Mouse (Mus musculus): ENCODE results near the gene Tmem40.

Tmem40 gene

DNA sequence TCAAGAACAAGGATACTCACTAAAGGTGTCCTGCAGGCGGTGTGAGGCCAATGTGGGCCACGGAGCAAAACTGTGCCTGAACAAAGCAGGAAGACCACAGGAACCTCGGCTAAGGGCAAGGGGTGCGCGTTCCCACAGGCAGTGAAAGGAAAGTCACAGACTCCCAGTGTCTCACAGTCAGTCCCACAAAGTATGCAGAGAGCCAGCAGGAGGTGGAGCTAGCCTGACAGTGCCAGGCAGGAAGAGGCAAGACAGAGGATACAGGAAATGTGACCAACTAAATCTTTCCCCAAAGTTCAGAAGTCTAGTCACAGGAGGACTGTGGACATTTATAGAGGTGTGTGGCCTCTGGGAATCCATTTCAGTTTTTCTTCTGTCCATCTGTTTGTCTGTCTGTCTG lies 59.3 kb downstream of the Tmem40 start:
- in situ Hi-C loops (cut with MseI, MboI), result no loop called here

DNA sequence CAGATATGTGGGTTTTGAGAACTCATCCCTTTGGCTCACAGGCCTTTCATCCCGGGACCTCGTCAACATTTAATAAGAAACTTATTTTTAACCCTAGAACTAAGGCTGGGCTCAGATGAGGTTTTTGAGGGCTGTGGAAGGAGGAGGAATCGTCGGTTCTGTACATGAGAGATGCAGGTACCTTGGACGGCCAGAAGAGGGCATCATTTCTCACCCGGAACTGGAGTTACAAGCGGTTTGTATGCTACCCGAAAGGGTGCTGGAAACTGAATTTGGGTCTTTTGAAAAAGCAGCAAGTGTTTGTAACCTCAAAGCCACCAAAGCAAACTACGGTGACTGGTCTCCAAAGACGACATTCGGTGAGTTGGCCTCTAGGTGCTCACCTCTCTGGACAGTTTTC lies 60.9 kb downstream of the Tmem40 start:
- in situ Hi-C loops (cut with MseI, MboI), result no loop called here

DNA sequence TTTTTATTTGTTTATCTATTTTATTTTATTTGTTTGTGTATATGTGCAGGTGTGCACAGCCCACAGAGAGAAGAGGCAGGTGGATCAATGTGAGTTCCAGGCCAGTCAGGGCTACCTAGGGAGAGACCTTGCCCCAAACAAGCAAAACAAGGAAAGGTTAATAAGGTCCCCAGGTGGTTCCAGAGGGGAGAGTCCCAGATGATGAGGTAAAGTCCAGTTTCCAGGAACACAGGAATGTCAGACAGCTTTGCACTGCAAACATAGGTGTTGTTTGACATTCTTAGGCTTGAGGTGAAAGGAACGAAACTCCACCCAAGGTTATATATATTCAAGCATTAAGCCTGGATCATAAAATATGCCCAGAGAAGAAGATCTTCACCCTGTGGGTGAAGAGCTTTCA lies 61.4 kb downstream of the Tmem40 start:
- in situ Hi-C loops (cut with MseI, MboI), result no loop called here

DNA sequence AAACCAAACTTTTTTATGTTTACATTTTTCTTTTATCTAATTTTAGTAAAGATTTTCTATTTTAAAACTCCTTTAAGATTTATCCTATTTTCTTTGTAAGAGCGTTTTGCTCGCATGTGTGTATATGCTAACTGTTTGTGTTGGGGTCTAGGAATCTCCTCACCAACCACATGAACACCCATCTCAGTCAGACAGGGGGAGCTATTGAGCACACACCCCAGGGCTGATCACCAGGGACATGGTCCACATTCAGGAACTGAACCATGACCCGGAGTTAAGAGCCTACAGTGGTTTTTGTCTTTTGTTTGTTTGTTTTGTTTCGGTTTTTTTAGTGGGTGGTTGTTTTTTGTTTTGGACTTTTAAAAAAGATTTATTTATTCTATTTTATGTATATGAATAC lies 63.5 kb downstream of the Tmem40 start:
- in situ Hi-C loops (cut with MseI, MboI), result loop anchor here in 1 of 2 experiments (5.0 kb wide), 1 partner anchor 74 kb away; the partner anchor contains the start of gene Cand2

DNA sequence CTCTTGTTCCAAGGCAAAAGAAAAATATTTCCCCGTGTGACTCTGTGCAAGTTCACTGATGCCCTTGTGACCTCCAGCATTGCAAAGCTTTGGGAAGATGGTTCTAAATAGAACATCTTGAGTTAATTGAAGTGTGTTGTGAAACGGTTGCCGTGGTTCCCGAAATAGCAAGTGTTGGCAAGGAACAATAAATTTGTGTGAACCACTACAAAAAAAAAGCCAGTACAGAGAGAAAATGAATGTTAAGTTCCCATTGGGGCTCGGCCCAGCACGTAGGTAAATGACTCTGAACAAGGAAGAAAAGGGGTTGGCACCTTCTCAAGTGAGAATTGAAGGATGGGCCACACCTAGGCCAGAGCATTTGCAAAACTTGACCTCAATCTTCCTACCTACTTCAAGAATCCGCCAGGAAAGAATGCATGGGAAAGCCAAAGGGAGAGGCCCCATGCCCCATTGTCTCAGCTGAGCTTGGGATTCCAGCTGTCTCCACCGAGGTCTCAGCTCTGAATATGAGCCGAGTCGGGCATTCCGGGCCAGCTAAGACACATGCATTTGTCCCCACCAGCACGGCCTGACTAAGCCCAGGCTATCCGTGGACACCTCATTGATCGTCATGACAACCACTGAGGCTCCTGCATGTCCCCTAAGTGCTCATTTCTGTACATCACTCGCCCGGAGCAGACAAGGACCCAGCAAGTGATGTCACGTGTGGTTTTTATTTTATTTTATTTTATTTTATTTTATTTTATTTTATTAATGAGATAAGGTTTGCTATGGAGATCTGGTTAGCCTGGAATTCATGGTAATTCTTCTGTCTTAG lies 64.3 kb downstream of the Tmem40 start:
- in situ Hi-C loops (cut with MseI, MboI), result loop anchor here in 1 of 2 experiments (5.0 kb wide), 1 partner anchor 74 kb away; the partner anchor contains the start of gene Cand2

DNA sequence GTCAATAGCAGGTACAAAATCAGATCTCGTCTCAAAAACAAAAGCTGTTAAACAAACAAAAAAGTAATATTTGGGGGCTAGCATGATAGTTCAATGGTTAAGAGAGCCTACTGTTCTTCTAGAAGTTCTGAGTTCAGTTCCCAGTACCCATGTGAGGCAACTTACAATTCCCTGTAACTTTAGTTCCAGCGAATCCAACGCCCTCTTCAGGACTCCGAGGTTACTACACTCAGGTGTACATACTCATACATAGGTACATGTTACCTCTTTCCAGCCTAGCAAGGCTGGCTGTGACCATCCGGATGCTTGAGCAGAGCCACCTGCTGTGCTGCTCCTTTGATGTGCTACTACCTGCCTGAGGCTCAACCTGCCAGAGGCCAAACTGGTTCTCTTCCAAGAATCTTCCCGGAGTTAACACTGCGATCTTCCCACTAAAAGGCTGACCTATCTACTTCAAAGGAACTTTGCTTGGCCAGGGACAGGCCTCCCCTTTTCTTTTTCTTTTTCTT lies 65.4 kb downstream of the Tmem40 start:
- in situ Hi-C loops (cut with MseI, MboI), result loop anchor here in 1 of 2 experiments (5.0 kb wide), 1 partner anchor 76 kb away; the partner anchor contains the start of gene Cand2

DNA sequence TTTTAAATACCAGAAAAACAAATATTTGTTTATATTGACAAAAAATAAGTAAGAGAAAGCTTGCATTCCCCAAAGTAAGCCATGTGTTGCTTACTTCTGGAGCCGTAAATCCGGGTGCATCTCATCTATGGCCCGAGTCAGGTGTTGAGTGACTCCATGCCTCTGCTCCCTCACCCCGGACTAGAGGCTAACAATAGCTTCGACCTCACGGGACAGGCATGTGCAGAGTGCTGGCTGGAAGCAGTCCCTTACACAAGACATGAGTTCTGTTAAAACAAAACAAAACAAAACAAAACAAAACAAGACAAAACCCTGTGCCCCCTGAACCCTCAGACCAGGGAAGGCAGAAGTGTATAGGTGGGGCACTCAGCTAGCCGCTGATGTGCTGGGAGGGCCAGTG lies 67.1 kb downstream of the Tmem40 start:
- in situ Hi-C loops (cut with MseI, MboI), result loop anchor here in 1 of 2 experiments (5.0 kb wide), 1 partner anchor 77 kb away; the partner anchor contains the start of gene Cand2

DNA sequence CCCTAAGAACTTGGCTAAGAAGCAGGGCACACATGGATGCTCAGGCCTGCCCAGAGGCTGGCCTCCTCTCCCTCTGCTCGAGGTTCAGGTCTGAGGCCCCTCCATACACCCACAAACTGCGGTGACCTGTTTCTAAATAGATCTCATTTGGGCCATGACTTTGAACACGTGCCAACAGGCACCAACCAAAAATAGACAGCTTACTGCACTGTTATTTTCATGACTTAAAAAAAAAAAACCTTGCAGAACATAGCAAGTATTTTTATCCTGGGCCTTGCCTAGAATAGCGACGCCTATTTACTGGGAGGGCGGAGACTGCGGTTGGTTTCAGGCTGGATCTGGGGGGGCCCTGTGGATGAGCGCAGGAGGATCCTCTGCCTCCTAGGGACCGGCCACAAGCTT lies 67.8 kb downstream of the Tmem40 start:
- in situ Hi-C loops (cut with MseI, MboI), result loop anchor here in 1 of 2 experiments (5.0 kb wide), 1 partner anchor 38 kb away; no protein-coding TSS in a partner anchor

DNA sequence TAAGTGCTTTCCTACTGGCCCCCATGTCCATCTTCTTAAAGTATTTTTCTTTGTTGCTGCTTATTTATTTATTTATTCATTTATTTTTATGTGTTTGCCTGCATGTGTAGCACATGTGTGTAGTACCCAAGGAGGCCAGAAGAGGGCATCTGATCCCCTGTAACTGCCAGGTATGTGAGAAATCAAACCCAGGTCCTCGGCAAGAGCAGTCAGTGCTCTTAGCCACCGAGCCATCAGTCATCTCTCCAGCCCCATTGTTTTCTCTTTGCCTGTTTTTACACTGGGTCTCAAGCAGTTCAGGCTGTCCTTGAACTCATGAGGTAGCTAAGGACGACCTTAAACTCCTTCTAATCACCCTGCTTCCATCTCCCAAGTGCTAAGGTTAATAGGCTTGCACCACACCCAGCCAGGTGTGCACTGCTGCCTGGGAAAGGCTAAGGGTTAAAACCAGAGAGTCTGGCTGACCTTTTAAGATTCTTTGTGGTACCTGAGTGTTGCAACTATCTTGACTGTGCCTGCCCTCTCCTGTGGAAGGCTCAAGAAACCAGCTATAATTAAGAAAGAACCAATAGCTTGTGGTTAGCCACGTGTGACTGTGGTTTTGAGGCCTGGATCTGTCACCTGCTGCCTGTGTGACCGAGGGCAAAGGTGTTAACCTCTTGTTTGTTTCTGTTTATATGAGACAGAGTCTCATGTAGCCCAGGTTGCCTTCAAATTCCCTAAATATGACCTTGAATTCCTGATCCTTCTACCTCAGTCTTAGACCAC lies 69.1 kb downstream of the Tmem40 start:
- in situ Hi-C loops (cut with MseI, MboI), result loop anchor here in 1 of 2 experiments (5.0 kb wide), 1 partner anchor 39 kb away; no protein-coding TSS in a partner anchor

DNA sequence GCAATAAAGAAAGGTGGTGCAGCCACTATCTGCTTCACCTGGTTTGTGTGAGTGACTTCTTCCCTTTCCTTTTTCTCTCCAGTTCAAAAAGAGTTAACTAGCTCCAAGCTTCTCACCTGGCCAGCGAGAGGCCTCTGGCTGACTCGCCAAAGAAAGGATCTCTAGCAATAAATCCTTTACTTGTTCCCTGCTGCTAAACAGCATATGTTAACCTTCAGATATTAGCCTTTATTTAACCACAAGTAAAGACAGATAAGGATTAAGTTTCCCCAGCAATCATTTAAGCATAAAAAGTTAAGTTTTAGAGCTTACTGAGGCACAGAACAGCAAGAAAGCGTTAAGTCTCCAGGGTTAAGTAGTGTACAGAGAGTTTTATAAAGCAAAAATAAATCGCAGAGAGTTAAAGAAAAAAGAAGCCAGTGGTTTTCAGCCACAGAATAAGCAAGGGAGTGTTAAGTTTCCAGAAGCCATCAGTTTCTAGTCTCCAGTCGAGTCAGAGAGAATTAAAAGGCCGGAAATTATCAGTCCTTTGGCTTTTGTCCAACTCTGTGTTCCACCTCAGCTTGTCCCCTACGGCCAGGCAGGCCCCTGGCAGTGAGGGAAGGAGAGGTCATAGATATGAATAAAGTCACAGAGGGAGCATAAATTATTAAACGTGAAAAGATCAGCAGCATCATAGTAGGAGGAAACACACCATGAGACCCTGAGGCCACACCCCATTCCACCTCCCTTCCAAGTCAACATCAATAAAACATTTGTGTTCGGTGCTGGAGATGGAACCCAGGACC lies 69.9 kb downstream of the Tmem40 start:
- in situ Hi-C loops (cut with MseI, MboI), result loop anchor here in 1 of 2 experiments (5.0 kb wide), 1 partner anchor 40 kb away; no protein-coding TSS in a partner anchor

DNA sequence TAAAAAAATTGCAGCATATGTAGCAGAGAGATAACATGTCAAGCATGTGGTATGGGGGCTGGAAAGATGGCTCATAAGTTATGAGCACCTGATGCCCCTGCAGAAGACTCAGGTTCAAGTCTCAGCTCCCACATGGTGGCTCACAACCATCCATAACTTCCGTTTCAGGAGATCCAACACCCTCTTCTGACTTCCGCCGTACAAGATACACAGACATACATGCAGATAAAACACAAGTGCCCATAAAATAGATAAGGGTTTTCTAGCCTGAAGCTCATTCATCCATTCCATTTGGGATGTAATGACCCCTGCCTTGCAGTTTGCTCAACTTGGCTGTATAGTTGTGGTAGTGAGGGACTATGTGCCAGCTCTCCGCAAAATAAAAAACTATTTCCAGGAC lies 72.1 kb downstream of the Tmem40 start:
- in situ Hi-C loops (cut with MseI, MboI), result loop anchor here in 1 of 2 experiments (5.0 kb wide), 1 partner anchor 42 kb away; no protein-coding TSS in a partner anchor

DNA sequence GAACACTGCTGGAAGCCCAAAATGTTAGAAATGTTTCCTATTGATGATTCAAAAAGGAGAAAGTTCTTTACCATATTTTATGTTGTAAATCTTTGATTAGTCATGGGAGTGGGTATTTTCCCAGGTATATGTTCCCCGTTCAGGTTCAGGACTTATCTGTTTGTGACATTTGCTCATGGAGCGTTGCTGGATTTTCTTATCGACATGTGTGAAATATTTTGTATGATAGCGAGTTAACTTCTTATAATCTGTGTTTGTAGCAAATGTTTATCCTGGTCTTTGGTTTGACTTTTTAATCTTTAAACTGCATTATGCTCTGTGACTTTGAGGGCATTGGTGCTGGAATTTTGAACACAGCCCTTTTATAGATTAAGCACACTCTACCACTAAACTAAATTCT lies 73.6 kb downstream of the Tmem40 start:
- in situ Hi-C loops (cut with MseI, MboI), result no loop called here

DNA sequence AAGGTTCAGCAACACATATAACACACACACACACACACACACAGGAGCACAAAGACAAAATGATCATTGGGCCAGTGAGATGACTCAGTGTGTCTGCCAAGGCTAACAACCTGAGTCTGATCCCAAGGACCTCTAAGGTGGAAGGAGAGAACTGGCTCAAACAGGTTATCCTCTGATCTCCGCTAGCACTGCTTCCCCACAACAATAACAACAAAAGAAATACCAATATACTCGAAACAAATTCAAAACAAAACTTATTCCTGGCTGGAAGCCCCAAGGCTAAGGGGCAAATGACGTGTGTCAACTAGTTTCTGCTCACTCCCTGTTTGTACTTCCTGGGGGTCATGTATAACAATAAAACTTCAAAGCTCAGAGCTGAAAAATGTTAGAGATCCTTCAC lies 74.5 kb downstream of the Tmem40 start:
- in situ Hi-C loops (cut with MseI, MboI), result no loop called here

DNA sequence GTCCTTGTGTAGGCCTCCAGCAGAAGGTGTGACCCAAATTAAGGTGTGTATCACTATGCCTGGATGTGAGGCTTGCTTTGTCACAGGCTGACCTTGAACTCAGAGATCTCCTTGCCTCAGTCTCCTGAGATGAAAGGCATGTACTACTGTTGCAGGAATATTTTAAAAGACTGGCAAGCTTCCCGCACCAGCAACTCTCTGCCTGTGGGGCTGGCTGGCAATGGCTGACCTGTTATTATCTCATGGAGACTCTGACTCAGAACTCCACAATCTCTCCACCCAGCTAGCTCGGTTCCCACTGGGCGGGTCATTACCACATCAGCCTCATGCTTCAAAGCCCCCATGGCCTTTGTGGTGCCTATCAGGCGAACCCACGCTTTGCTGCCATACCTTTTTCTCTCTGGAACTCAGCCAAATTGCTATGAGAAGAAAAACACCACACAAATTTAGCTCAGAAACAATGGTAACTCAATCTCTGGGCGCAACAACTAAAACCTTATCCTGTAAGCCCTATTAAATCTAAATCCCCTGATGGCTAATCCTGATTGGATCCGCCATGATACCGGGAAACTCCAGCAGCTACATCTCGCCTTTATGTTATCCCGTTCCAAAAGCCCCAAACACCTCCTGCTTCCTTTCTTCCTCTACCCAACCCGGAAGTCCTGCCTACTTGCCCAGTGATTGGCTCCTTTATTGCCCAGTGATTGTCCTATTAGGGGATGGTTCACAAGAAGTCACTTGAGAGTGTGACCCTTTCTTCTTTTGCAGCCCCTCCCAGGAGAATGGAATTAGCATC lies 77.2 kb downstream of the Tmem40 start:
- in situ Hi-C loops (cut with MseI, MboI), result no loop called here

DNA sequence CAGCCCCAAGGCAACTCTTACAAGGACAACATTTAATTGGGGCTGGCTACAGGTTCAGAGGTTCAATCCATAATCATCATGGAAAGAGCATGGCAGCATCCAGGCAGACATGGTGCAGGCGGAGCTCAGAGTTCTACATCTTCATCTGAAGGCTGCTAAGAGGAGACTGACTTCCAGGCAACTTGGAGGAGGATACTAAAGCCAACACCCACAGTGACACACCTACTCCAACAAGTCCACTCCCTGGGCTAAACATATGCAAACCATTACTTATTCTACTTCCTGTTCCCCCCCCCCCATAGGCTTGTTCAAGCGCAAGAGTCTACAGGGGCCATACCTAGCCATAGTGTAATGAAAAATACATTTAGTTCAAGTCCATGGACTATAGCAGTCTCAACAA lies 77.9 kb downstream of the Tmem40 start:
- in situ Hi-C loops (cut with MseI, MboI), result no loop called here

DNA sequence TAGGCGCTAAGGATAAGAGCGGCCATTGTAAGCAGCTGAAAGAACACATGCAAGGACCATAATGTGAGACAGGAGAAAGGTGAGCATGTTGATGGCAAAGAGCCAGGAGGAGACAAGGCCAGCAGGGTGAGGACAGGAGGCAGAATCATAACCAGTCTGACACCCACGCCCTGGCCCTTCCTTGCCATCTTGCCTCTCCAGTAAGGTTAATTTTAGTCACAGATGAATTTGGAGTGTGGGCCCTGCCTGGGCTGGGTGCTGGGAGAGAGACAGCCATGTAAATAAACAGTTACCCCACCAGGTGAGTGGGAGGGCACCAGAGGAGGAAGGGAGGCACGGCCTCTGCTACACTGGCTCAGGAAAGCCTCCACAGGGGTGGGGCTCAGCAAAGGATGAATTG lies 81.1 kb downstream of the Tmem40 start:
- in situ Hi-C loops (cut with MseI, MboI), result no loop called here

Data from mouse trophoblast stem cell (cell line).